Mouse (Mus musculus) stomach, embryonic 14.5 days (tissue): ENCODE data around the gene Rhbdd2. TPM values are rescaled to one million over a fixed set of nuclear protein-coding genes. Genes with fewer than 3 reads are reported as not detected.

ENCODE experiments used
- ATAC-seq: fragments of 200-750 bp; cut with Nextera tagmentation; 2 replicates; pipeline ENCODE4 v1.8.0; 2017; ENCODE audit warnings: low read depth, moderate TSS enrichment; ENCODE audit not compliant: insufficient number of reproducible peaks, insufficient read depth, low FRiP score
- H3K27ac ChIP-seq: fragments of 300-500 bp; sonication (generic); 2 replicates; pipeline ENCODE4 v1.5.1; 2014; ENCODE audit warnings: mild to moderate bottlenecking, low read length, moderate library complexity, mixed read lengths
- H3K27me3 ChIP-seq: fragments of 300-500 bp; sonication (generic); 2 replicates; pipeline ENCODE4 v1.6.1; 2014; ENCODE audit warnings: low read length, control low read depth, mixed read lengths; ENCODE audit not compliant: control insufficient read depth, insufficient read depth
- H3K36me3 ChIP-seq: fragments of 300-500 bp; sonication (generic); 2 replicates; pipeline ENCODE4 v1.6.1; 2014; ENCODE audit warnings: mild to moderate bottlenecking, control low read depth, low read length, moderate library complexity, mixed read lengths; ENCODE audit not compliant: control insufficient read depth, insufficient read depth
- H3K4me1 ChIP-seq: fragments of 300-500 bp; sonication (generic); 2 replicates; pipeline ENCODE4 v1.6.1; 2014; ENCODE audit warnings: low read length, control low read depth, mixed read lengths; ENCODE audit not compliant: control insufficient read depth, insufficient read depth
- H3K4me2 ChIP-seq: fragments of 300-500 bp; sonication (generic); replicated peaks from 2 replicates; pipeline ENCODE4 v1.6.1; 2014; ENCODE audit warnings: low read depth, low read length, control low read depth
- H3K4me3 ChIP-seq: fragments of 300-500 bp; sonication (generic); 2 replicates; pipeline ENCODE4 v1.5.1; 2014; ENCODE audit warnings: low read depth, low read length, control low read depth
- H3K9ac ChIP-seq: fragments of 300-500 bp; sonication (generic); replicated peaks from 2 replicates; pipeline ENCODE4 v1.6.1; 2014; ENCODE audit warnings: low read depth, mild to moderate bottlenecking, control low read depth, low read length, moderate library complexity, mixed read lengths
- H3K9me3 ChIP-seq: fragments of 300-500 bp; sonication (generic); 2 replicates; pipeline ENCODE4 v1.6.1; 2016; ENCODE audit warnings: low read depth, low read length, control low read depth; ENCODE audit not compliant: control insufficient read depth
- WGBS: fragments of 180-500 bp; shearing (Covaris S2); extraction: QIAGEN DNeasy Blood & Tissue Kit; methylation state at CpG from one replicate; pipeline ENCODE4 v1.1.7; 2014; 5-methylcytosine and 5-hydroxymethylcytosine counted together
- polyA plus RNA-seq: library from polyadenylated mRNA; unstranded; fragments of >200 nt; fragmentation: Nextera tagmentation; extraction: Ambion mirVana; gene quantifications from 2 replicates; pipeline ENCODE4 v1.2.1, GENCODE M21; 2014

Gene Rhbdd2
- polyA plus RNA-seq, 1 experiment from 2014 or later = 51.2 TPM

DNA sequence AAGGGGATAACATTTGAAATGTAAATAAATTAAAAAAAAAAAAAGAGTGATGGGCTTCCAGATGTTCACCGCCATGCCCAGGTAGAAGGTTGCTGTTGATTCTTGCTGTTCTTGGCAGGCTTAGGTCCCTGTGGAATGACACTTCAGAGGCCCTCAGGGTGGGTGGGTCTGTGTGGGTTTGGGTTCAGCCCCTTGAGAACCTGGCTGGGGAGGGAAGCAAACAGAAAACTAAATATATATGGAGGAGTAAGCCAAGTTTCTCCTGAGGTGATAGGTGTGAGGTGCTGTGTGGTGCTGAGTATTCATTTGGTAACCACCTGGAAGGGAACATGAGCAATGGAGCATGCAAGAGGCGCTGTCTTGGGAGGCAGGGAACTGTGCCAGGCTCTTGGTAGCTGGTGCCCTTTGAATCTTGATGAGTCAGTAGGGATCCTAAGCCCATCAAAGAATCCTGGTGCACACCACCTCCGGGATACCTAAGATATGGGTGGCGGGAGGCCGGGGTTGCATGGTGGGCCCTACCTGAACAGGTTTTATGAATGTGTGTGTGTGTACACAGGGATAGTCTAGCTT, 60.9 kb downstream of the Rhbdd2 start:
- H3K4me3 ChIP-seq = no peak overlapping the region
- WGBS = 87% methylated on average over 5 of the region's 5 CpGs
- peaks cover 7% of the 10 kb centered on the region; the same call in 1 of the 2 replicates for H3K4me1 ChIP-seq
- no peak for ATAC-seq
- H3K4me2 ChIP-seq = no peak overlapping the region
- no peaks in the 10 kb centered on the region for H3K9me3 ChIP-seq
- H3K27me3 ChIP-seq = no peaks in the 10 kb centered on the region
- no peak overlapping the region for H3K27ac ChIP-seq
- no peaks in the 10 kb centered on the region for H3K36me3 ChIP-seq
- H3K9ac ChIP-seq = no peak overlapping the region

DNA sequence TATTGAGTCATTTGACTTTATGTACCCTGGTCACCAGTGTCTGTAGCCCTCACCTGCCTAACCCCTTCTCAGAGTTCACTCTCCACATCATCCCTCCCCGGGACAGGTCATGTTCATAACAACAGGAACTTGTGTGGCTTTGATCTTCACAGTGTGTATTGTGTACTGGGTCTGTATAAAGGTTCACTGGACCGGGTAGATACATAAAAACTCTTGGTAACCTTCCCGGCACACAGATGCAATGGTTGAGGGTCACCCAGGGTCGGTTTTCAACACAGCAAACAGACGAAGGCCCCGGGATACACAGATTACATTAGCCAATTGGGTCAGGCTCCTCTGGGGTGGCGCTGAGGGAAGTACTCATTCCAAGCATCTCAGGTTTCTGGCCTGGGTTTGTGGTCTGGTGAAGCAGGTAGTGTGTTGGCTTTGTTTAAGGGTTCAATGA, 62.9 kb downstream of the Rhbdd2 start:
- H3K27ac ChIP-seq = no peak overlapping the region
- H3K9me3 ChIP-seq = no peaks in the 10 kb centered on the region
- no peak overlapping the region for H3K4me3 ChIP-seq
- no peak overlapping the region for H3K4me2 ChIP-seq
- H3K4me1 ChIP-seq = peaks cover 2% of the 10 kb centered on the region; the same call in 1 of the 2 replicates
- 49% methylated on average over 7 of the region's 7 CpGs for WGBS
- no peak overlapping the region for H3K9ac ChIP-seq
- no peaks in the 10 kb centered on the region; the same call in none of the 2 replicates for H3K36me3 ChIP-seq
- ATAC-seq = no peak
- H3K27me3 ChIP-seq = no peaks in the 10 kb centered on the region

Other genes starting within 250 kb of the Rhbdd2 start
- gene Pom121, start 238.1 kb upstream of the Rhbdd2 start, polyA plus RNA-seq = 15.6 and 16.3 TPM in 2 replicates
- 41.0 and 46.9 TPM in 2 replicates for gene Hip1, start 87.5 kb upstream of the Rhbdd2 start, polyA plus RNA-seq
- not detected in 2 replicates for gene Ccl26, start 69.0 kb upstream of the Rhbdd2 start, polyA plus RNA-seq
- gene Ccl24, start 59.6 kb upstream of the Rhbdd2 start, polyA plus RNA-seq = 1.9 and 3.6 TPM in 2 replicates
- 70.5 and 79.7 TPM in 2 replicates for gene Por, start 37.4 kb downstream of the Rhbdd2 start, polyA plus RNA-seq
- gene Tmem120a, start 111.8 kb downstream of the Rhbdd2 start, polyA plus RNA-seq = 45.3 and 48.2 TPM in 2 replicates
- 0.25 and 0.35 TPM in 2 replicates for gene Styxl1, start 145.8 kb downstream of the Rhbdd2 start, polyA plus RNA-seq
- 494 and 496 TPM in 2 replicates for gene Mdh2, start 145.9 kb downstream of the Rhbdd2 start, polyA plus RNA-seq
- 2.8 and 4.8 TPM in 2 replicates for gene Srrm3, start 174.3 kb downstream of the Rhbdd2 start, polyA plus RNA-seq